Mouse (Mus musculus): Measurements from ENCODE around the gene Pygm.

DNA sequence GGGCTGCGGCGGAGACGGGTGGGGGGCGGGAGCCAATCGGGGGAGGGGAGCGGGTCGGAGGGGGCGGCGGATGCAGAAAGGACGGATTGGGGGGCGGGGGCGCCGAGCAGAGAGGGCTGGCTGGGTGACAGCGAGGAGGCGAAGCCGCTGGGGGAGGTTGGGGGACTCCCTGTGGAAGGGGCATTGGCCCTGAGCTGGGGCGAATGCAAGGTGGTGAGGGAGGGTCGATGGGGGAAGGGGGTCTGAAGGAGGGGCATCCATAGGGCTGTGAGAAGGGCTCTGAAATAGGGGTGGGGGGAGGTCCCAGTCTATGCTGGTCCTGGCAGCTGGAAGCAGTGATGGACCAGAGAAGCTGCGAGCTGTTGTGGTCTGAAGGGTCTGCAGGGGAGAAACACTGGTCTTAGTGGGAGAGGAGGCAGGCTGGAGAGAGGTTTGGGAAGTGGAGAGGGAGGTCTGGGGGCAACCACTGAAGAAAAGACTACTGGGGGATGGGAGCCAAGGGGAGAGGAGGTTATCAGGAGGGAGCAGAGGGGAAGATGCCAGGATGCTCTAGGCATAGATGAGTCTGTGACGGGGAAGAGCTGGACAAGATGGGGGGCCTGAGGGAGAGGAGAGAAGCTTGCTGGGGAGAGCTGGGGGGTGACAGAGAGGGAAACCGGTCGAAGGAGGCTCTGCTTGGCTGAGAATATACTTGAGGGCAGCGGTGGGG is 34.9 kb downstream of the Pygm start:
- TF ChIP-seq CTCF (IDR thresholded peaks at IDR 0.05; ENCODE audit: control insufficient read depth, insufficient read depth, low read length), result no peak
- no peak for TF ChIP-seq POLR2A (IDR thresholded peaks at IDR 0.05; ENCODE audit: borderline replicate concordance, control insufficient read depth, low read depth, low read length)

Measured in bone marrow, adult 2 months (tissue).